Mouse (Mus musculus): ENCODE measurements around the gene Polr3gl.
A peak's percentile ranks its signal among the peaks of the same experiment; 100 is the strongest.

The Polr3gl gene

GRCm38 (mm10) chr3:96557694-96558093, 36.3 kb downstream of the Polr3gl start, which contains the start of gene Txnip:
Gene Txnip (plus strand): TSS chr3:96557957.
- DNase-seq (ENCODE audit: low spot score in 2 of 2) = peak; percentile 98

GRCm38 (mm10) chr3:96556651-96557635, 37.0 kb downstream of the Polr3gl start:
- no peak for DNase-seq (ENCODE audit: low spot score in 2 of 2)

- DNase-seq (ENCODE audit: low spot score in 2 of 2) = no peak
These were observed 37.9 kb downstream of the Polr3gl start for GRCm38 (mm10) chr3:96555999-96556614.

GRCm38 (mm10) chr3:96555041-96555596, 38.9 kb downstream of the Polr3gl start:
- DNase-seq (ENCODE audit: low spot score in 2 of 2) = peak in 1 of 2 experiments; percentile 49

GRCm38 (mm10) chr3:96554251-96554650, 39.7 kb downstream of the Polr3gl start:
- DNase-seq (ENCODE audit: low spot score in 2 of 2) = no peak

GRCm38 (mm10) chr3:96553601-96554000, 40.4 kb downstream of the Polr3gl start:
- DNase-seq (ENCODE audit: low spot score in 2 of 2) = no peak

GRCm38 (mm10) chr3:96551890-96552289, 42.1 kb downstream of the Polr3gl start:
- DNase-seq (ENCODE audit: low spot score in 2 of 2) = no peak

- DNase-seq (ENCODE audit: low spot score in 2 of 2) = no peak
These were observed 42.8 kb downstream of the Polr3gl start for GRCm38 (mm10) chr3:96551203-96551602.

GRCm38 (mm10) chr3:96549346-96549745, 44.6 kb downstream of the Polr3gl start:
- DNase-seq (ENCODE audit: low spot score in 2 of 2) = no peak

GRCm38 (mm10) chr3:96548824-96549223, 45.2 kb downstream of the Polr3gl start:
- DNase-seq (ENCODE audit: low spot score in 2 of 2) = no peak

- DNase-seq (ENCODE audit: low spot score in 2 of 2) = peak; percentile 50 to 74
These were observed 46.5 kb downstream of the Polr3gl start for GRCm38 (mm10) chr3:96547389-96547960.

GRCm38 (mm10) chr3:96546880-96547279, 47.1 kb downstream of the Polr3gl start:
- DNase-seq (ENCODE audit: low spot score in 2 of 2) = no peak

GRCm38 (mm10) chr3:96545565-96545964, 48.4 kb downstream of the Polr3gl start:
- DNase-seq (ENCODE audit: low spot score in 2 of 2) = no peak

GRCm38 (mm10) chr3:96543345-96543744, 50.6 kb downstream of the Polr3gl start:
- peak; percentile 44 to 64 for DNase-seq (ENCODE audit: low spot score in 2 of 2)

GRCm38 (mm10) chr3:96542554-96542953, 51.4 kb downstream of the Polr3gl start:
- DNase-seq (ENCODE audit: low spot score in 2 of 2) = no peak

GRCm38 (mm10) chr3:96541328-96542078, 52.5 kb downstream of the Polr3gl start:
- no peak for DNase-seq (ENCODE audit: low spot score in 2 of 2)

GRCm38 (mm10) chr3:96540740-96541139, 53.2 kb downstream of the Polr3gl start:
- DNase-seq (ENCODE audit: low spot score in 2 of 2) = no peak

GRCm38 (mm10) chr3:96539316-96539715, 54.7 kb downstream of the Polr3gl start:
- no peak for DNase-seq (ENCODE audit: low spot score in 2 of 2)

- DNase-seq (ENCODE audit: low spot score in 2 of 2) = no peak
These were observed 59.7 kb downstream of the Polr3gl start for GRCm38 (mm10) chr3:96534300-96534699.

GRCm38 (mm10) chr3:96532050-96532449, 61.9 kb downstream of the Polr3gl start:
- DNase-seq (ENCODE audit: low spot score in 2 of 2) = no peak

GRCm38 (mm10) chr3:96528506-96528905, 65.5 kb downstream of the Polr3gl start:
- no peak for DNase-seq (ENCODE audit: low spot score in 2 of 2)

Measured in frontal cortex, postnatal 10 days (tissue).